Mouse (Mus musculus): ENCODE measurements around the gene Fam13c.
A peak's percentile ranks its signal among the peaks of the same experiment; 100 is the strongest.

Gene Fam13c

GRCm38 (mm10) chr10:70458574-70459263, 18.4 kb downstream of the Fam13c start:
- DNase-seq (ENCODE audit: low read depth, low spot score) = no peak

GRCm38 (mm10) chr10:70465638-70466037, 25.4 kb downstream of the Fam13c start:
- no peak for DNase-seq (ENCODE audit: low read depth, low spot score)

GRCm38 (mm10) chr10:70470836-70471235, 30.6 kb downstream of the Fam13c start:
- no peak for DNase-seq (ENCODE audit: low read depth, low spot score)

GRCm38 (mm10) chr10:70477741-70478145, 37.5 kb downstream of the Fam13c start:
- DNase-seq (ENCODE audit: low read depth, low spot score) = no peak

- DNase-seq (ENCODE audit: low read depth, low spot score) = no peak
Observed at GRCm38 (mm10) chr10:70483736-70484135, 43.5 kb downstream of the Fam13c start.

GRCm38 (mm10) chr10:70484568-70485286, 44.4 kb downstream of the Fam13c start:
- no peak for DNase-seq (ENCODE audit: low read depth, low spot score)

GRCm38 (mm10) chr10:70485287-70485612, 45.0 kb downstream of the Fam13c start:
- peak; percentile 41 for DNase-seq (ENCODE audit: low read depth, low spot score)

GRCm38 (mm10) chr10:70486651-70487050, 46.4 kb downstream of the Fam13c start:
- DNase-seq (ENCODE audit: low read depth, low spot score) = no peak

- DNase-seq (ENCODE audit: low read depth, low spot score) = no peak
Observed at GRCm38 (mm10) chr10:70493891-70494290, 53.6 kb downstream of the Fam13c start.

- no peak for DNase-seq (ENCODE audit: low read depth, low spot score)
Observed at GRCm38 (mm10) chr10:70494441-70494840, 54.2 kb downstream of the Fam13c start.

GRCm38 (mm10) chr10:70495106-70496104, 55.1 kb downstream of the Fam13c start:
- DNase-seq (ENCODE audit: low read depth, low spot score) = no peak

GRCm38 (mm10) chr10:70496938-70497337, 56.7 kb downstream of the Fam13c start:
- DNase-seq (ENCODE audit: low read depth, low spot score) = no peak

- peak; percentile 37 for DNase-seq (ENCODE audit: low read depth, low spot score)
Observed at GRCm38 (mm10) chr10:70498328-70498727, 58.0 kb downstream of the Fam13c start.

- no peak for DNase-seq (ENCODE audit: low read depth, low spot score)
Observed at GRCm38 (mm10) chr10:70499246-70499645, 59.0 kb downstream of the Fam13c start.

GRCm38 (mm10) chr10:70504871-70505270, 64.6 kb downstream of the Fam13c start:
- DNase-seq (ENCODE audit: low read depth, low spot score) = no peak

- no peak for DNase-seq (ENCODE audit: low read depth, low spot score)
Observed at GRCm38 (mm10) chr10:70505395-70505794, 65.1 kb downstream of the Fam13c start.

- no peak for DNase-seq (ENCODE audit: low read depth, low spot score)
Observed at GRCm38 (mm10) chr10:70505842-70506241, 65.6 kb downstream of the Fam13c start.

GRCm38 (mm10) chr10:70506499-70507168, 66.4 kb downstream of the Fam13c start:
- no peak for DNase-seq (ENCODE audit: low read depth, low spot score)

- DNase-seq (ENCODE audit: low read depth, low spot score) = no peak
Observed at GRCm38 (mm10) chr10:70507880-70508279, 67.6 kb downstream of the Fam13c start.

- no peak for DNase-seq (ENCODE audit: low read depth, low spot score)
Observed at GRCm38 (mm10) chr10:70514848-70515247, 74.6 kb downstream of the Fam13c start.

- no peak for DNase-seq (ENCODE audit: low read depth, low spot score)
Observed at GRCm38 (mm10) chr10:70516661-70517060, 76.4 kb downstream of the Fam13c start.

Data from mesoderm, embryonic 11.5 days (tissue).